Mouse (Mus musculus) R1 (cell line): Measurements from ENCODE around the gene Cyp4a31.
"Not testable (repeated sequence)": the region's sequence is repeated elsewhere in the genome, so short reads cannot be mapped to it uniquely, and the experiment has no call there.

Experiments used
- DNase-seq: peaks from one replicate; pipeline ENCODE4 v3.0.0-alpha.2; 2018; ENCODE audit warnings: low read depth, low spot score

Gene Cyp4a31

GRCm38 (mm10) chr4:115563401-115563800 is at the start of gene Cyp4a31:
Gene Cyp4a31 (plus strand): TSS chr4:115563649.
- no peak for DNase-seq

DNA sequence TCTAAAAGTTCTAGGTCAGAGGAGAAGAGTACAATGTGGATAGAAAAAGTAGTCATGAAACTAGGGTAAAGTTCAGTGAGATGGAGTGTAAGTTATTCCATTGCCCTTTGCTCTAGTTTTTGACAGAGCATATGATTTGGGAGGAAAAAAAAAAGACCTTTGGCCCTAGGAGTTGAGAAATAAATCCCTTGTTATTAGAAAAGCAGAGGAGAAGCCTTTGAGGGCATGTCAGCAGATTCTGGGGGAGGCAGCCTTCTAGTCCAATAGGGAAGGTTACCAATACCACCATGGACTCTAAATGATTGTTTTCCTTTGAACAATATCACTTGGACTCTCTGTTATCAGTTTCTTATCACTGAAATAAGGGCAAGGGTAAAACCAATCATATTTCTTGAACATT is 49.5 kb upstream of the Cyp4a31 start:
- not testable (repeated sequence) for DNase-seq

- not testable (repeated sequence) for DNase-seq
Observed at GRCm38 (mm10) chr4:115518000-115518399, 45.4 kb upstream of the Cyp4a31 start, which contains the start of gene Cyp4a10. Gene Cyp4a10 (plus strand): TSS chr4:115518264.

- no peak for DNase-seq
Observed at GRCm38 (mm10) chr4:115519444-115519843, 44.0 kb upstream of the Cyp4a31 start.

- DNase-seq, result peak; percentile 84
Observed at GRCm38 (mm10) chr4:115521766-115522165, 41.7 kb upstream of the Cyp4a31 start.

GRCm38 (mm10) chr4:115545101-115545500 is 18.3 kb upstream of the Cyp4a31 start:
- DNase-seq, result no peak

GRCm38 (mm10) chr4:115546141-115546828 is 17.2 kb upstream of the Cyp4a31 start:
- DNase-seq, result no peak

DNA sequence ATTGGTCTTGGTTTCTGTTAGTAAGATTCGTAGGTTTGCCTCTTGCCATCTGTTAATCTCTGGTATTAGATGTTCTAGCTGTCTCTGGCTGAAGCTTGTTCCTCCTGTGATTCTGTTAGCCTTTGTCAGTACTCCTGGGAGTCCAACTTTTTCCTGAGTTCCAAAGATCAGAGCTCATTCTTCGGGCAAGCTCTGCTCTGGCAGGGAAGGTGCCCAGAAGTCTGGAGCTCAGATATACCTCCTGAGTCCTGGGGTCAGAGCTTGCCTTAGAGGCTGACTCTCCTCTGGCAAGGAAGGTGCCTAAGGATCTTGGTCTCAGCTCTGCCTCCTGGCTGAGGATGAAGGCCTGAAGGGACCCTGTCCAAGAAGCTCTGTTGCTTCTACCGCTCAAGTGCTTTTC is 10.7 kb upstream of the Cyp4a31 start:
- no peak for DNase-seq

DNA sequence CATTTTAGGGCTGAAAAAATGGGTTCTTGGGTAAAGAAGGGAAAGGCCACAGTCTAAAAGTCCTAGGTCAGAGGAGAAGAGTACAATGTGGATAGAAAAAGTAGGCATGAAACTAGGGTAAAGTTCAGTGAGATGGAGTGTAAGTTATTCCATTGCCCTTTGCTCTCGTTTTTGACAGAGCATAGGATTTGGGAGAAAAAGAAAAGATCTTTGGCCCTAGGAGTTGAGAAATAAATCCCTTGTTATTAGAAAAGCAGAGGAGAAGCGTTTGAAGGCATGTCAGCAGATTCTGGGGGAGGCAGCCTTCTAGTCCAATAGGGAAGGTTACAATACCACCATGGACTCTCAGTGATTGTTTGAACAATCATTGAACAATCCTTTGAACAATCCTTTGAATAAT is 7.9 kb upstream of the Cyp4a31 start:
- no peak for DNase-seq

- peak; percentile 93 for DNase-seq
Observed at GRCm38 (mm10) chr4:115557861-115558561, 5.4 kb upstream of the Cyp4a31 start.

DNA sequence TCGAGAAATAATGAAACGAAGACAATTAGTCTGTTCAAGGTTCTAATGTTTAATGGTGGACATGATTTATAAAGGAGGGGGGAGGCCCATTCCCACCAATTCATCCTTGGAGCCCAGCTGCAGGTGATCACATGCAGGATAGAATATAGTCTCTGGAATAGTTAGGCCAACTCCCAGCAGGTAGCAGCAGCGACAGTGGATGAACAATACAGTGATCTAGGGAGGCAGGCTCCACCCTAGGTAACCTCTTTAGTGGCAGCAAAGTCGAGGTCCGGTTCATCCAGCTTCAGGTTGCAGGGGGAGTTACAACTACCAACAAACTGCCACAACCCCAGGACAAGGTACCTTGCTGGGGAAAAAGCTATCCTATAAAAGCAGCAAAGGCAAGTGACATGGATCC is 2.2 kb upstream of the Cyp4a31 start:
- DNase-seq, result peak; percentile 72

- DNase-seq, result not testable (repeated sequence)
Observed at GRCm38 (mm10) chr4:115564469-115565225, 1.2 kb downstream of the Cyp4a31 start.

DNA sequence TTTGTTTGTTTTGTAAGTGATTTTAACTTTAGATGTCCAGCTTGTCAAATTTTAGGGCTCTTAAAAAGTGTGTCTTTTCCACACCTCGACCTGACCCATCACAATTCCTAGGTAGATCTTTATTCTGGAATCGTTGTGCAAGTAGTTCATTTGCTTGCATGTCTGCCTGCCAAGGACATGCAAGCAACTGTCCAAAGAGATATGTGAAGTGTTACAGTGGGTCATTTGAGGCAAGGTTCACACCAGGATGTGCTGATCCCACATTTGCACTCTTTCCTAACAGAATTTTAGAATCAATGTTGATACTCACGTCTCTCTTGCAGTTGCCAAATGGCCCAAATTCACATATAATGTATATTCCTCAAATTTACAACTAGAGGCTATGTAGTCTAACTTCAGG is 11.8 kb downstream of the Cyp4a31 start:
- DNase-seq, result no peak

DNA sequence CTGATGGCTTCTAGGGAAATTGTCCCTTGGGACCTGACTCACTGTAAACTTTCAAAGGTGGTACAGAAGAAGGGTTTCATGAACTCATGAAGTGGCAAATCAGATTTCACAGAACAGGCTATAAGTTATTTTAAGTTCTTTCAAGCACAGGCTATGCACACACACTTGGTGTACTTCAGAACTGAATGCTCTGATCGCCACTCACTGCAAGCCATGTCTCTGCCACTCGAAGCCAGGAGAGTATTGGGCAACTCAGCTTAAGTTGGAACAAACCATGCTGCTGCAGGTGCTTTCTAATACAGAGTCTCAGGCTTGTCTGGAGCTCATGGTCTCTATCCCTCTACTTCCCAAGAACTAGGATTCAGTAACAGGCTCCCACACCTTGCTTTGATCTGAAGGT is 12.3 kb downstream of the Cyp4a31 start:
- DNase-seq, result no peak

- no peak for DNase-seq
Observed at GRCm38 (mm10) chr4:115583036-115583435, 19.6 kb downstream of the Cyp4a31 start.

GRCm38 (mm10) chr4:115596357-115596756 is 32.9 kb downstream of the Cyp4a31 start:
- no peak for DNase-seq

DNA sequence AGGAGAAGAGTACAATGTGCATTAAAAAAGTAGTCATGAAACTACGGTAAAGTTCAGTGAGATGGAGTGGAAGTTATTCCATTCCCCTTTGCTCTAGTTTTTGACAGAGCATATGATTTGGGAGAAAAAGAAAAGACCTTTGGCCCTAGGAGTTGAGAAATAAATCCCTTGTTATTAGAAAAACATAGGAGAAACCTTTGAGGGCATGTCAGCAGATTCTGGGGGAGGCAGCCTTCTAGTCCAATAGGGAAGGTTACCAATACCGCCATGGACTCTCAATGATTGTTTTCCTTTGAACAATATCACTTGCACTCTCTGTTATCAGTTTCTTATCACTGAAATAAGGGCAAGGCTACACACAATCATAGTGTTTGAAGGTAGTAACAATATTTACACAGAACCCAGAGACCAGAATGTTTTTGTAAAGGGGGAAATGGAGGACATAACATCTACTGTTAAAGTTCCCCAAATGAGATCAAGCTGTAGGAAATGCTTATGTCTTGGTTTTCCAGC is 33.4 kb downstream of the Cyp4a31 start:
- DNase-seq, result no peak

DNA sequence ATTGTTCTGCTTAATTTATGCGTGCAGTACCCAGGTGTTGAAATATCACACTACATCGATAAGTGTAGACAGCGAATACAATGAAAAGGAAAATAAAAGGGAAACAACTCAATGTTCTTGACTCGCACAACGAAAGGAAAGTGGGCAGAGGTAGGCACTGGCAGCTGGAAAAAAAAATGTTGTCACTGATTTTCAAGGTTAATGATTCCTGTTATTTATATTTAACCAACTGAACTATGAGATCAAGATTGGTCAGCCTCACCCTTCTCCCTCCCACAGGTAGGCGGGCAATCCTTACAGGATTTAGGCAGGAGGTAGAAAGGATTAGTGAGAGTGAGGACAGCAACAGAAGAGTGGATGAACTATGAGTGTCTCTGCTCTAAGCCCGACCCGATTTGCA is 37.2 kb downstream of the Cyp4a31 start, which contains the start of gene Cyp4a32:
Gene Cyp4a32 (plus strand): TSS at position 359 of the 400 bp plus-strand sequence.
- DNase-seq, result not testable (repeated sequence)

DNA sequence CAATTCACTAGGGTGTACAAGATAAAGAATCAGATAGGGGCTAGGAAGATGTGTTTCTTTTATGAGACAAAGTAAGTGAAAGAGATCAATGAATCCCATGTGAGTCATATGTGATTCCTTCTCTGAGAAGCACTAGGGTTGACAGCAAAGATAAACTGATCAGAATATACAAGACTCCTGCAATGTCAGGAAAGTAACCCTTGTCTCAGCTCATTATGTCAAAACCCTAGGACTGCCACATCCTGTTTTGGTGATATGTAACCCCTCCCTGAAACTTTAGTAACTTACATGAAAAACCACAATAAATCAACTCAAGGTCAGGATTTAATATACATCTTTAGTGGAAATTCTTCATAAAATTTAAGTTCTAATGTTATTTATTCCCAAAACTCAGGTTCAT is 50.6 kb downstream of the Cyp4a31 start:
- no peak for DNase-seq

DNA sequence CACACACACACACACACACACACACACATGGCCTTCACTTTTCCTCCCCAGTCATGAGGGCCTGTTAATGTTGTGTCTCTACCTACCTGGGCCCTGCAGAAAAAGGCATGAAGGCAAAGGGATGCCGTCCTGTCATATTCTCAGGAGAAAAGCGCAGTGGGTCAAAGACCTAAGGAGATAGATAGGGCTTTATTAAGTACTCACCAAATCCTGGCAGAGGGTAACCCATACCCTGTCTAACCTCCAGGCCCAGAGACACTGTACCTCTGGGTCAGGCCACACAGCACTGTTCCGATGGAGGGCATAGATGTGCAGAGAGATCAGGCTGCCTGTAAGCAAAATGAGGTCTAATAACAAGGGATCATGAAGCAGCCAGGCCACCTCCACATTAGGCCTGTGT is 62.1 kb downstream of the Cyp4a31 start:
- not testable (repeated sequence) for DNase-seq
